Mouse (Mus musculus): ENCODE data around the gene Vmn1r82. TPM values are rescaled to one million over a fixed set of nuclear protein-coding genes. Genes with fewer than 3 reads are reported as not detected.

Gene Vmn1r82
- not detected for total RNA-seq (2021)

DNA sequence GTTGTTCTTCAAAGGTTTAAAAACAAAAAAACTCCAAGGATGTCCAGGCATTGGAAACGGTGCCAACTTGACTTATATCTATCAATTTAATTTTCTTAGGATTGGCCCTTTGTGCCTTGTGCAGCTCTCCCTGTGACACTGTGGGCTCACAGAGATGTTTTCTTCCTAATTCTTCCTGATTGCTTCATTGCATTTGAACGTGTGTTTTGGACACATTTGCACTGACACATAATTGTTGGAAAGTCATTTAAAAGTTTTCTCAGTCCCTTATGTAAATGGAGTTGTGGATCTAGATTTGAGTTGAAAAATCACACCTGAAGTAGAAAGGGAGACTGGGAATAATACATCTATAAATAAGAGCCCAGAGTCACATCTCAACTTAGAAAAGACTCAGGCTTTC lies at the start of gene Vmn1r82:
Gene Vmn1r82, plus strand, starts transcription at position 301 of the 400 bp plus-strand sequence.
- no peak for DNase-seq

DNA sequence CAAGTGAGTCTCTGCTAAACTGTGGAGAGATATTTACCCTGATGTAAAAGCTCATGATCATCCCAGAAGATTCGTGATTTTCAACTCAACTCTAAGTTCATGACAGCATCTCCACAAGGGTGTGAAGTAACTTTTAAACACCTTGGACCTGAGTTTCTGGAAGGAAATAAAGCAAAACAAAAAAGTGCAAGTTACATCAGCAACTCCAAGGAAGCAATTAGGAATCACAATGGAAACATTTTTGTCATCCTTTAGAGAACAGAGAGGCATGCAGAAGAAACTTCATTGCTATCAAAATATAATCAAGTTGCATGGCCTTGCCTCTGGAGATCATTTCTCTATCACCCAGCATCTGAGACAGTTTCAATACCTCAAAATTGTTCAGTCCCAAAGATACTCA lies 32.1 kb upstream of the Vmn1r82 start, which contains the start of gene Vmn1r81:
Gene Vmn1r81, minus strand, starts transcription at position 101 of the 400 bp plus-strand sequence.
- no peak for DNase-seq

DNA sequence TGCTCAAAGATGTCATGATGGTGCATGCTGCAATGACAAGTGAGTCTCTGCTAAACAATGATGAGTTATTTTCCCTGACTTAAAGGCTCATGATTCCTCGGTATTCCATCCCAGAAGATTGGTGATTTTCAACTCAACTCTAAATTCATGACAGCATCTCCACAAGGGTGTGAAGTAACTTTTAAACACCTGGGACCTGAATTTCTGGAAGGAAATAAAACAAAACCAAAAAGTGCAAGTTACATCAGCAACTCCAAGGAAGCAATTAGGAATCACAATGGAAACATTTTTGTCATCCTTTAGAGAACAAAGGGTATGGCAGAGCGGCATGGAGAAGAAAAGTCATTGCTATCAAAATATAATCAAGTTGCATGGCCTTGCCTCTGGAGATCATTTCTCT lies 29.2 kb downstream of the Vmn1r82 start, which contains the start of gene Vmn1r83:
Gene Vmn1r83, minus strand, starts transcription at position 101 of the 400 bp plus-strand sequence.
- DNase-seq: no peak

Other genes with a start within 250 kb of the Vmn1r82 start
- not detected for gene Vmn1r78, start 150.2 kb upstream of the Vmn1r82 start, total RNA-seq (2021)
- gene Vmn1r79, start 129.2 kb upstream of the Vmn1r82 start, total RNA-seq (2021): not detected
- not detected for gene Vmn1r80, start 111.1 kb upstream of the Vmn1r82 start, total RNA-seq (2021)
- gene Vmn1r81, start 32.2 kb upstream of the Vmn1r82 start, total RNA-seq (2021): not detected
- not detected for gene Vmn1r83, start 29.1 kb downstream of the Vmn1r82 start, total RNA-seq (2021)
- not detected for gene Vmn1r84, start 68.8 kb downstream of the Vmn1r82 start, total RNA-seq (2021)
- gene Zfp551, start 122.3 kb downstream of the Vmn1r82 start, total RNA-seq (2021): 1 to 10 TPM; 8.9 to 9.4 TPM
- gene Zfp606, start 177.9 kb downstream of the Vmn1r82 start, total RNA-seq (2021): 10 to 100 TPM; 12.6 to 13.5 TPM
- gene 2900092C05Rik, start 212.1 kb downstream of the Vmn1r82 start, total RNA-seq (2021): not detected